Mouse (Mus musculus) spleen, adult 2 months (tissue): Measurements from ENCODE around the gene Pttg1. TPM values are rescaled to one million over a fixed set of nuclear protein-coding genes. Genes with fewer than 3 reads are reported as not detected.
A peak's percentile ranks its signal among the peaks of the same experiment; 100 is the strongest.

Experiments used
- DNase-seq, 2 experiments: peaks; one replicate each; pipeline versions ENCODE4 v3.0.0 to v3.0.0-alpha.2; 2012 to 2021; ENCODE audit warnings: low spot score in 2 of 2, low read depth in 1 of 2
- H3K27ac ChIP-seq: fragments of 200-500 bp; 2 replicates; pipeline ENCODE4 v1.5.1; 2012; ENCODE audit warnings: low read length, inconsistent platforms; ENCODE audit not compliant: insufficient read depth
- H3K27me3 ChIP-seq: fragments of 200-500 bp; 2 replicates; pipeline ENCODE4 v1.6.1; 2012; ENCODE audit warnings: mild to moderate bottlenecking, moderate library complexity, low read length, inconsistent platforms; ENCODE audit not compliant: control insufficient read depth, insufficient read depth
- H3K36me3 ChIP-seq: fragments of 200-500 bp; 2 replicates; pipeline ENCODE4 v1.6.1; 2012; ENCODE audit warnings: mild to moderate bottlenecking, low read length, inconsistent platforms; ENCODE audit not compliant: control insufficient read depth, insufficient read depth
- H3K4me1 ChIP-seq: fragments of 200-500 bp; 2 replicates; pipeline ENCODE4 v1.6.1; 2011; ENCODE audit warnings: inconsistent platforms; ENCODE audit not compliant: control insufficient read depth, insufficient read depth, insufficient read length
- H3K4me3 ChIP-seq: fragments of 200-500 bp; 2 replicates; pipeline ENCODE4 v1.5.1; 2011; ENCODE audit warnings: mild to moderate bottlenecking, inconsistent platforms; ENCODE audit not compliant: insufficient read depth, insufficient read length; ENCODE audit errors: extremely low read depth
- CTCF ChIP-seq: fragments of 200-500 bp; IDR thresholded peaks from 2 replicates; pipeline ENCODE4 v1.5.1; 2011; ENCODE audit warnings: mild to moderate bottlenecking, inconsistent platforms; ENCODE audit not compliant: insufficient read depth, insufficient read length, insufficient replicate concordance; ENCODE audit errors: extremely low read depth
- POLR2A ChIP-seq: fragments of 200-500 bp; IDR thresholded peaks from 2 replicates; pipeline ENCODE4 v1.6.1; 2011; ENCODE audit warnings: low read depth, low read length, inconsistent platforms
- WGBS: fragments of 180-500 bp; shearing (Covaris S2); methylation state at CpG from one replicate; pipeline ENCODE4 v1.1.7; 2018; 5-methylcytosine and 5-hydroxymethylcytosine counted together
- polyA plus RNA-seq: library from polyadenylated mRNA; depleted of rRNA; stranded (reverse); fragments of >200 nt; gene quantifications from 2 replicates; pipeline ENCODE4 v1.2.3, GENCODE M21; 2012

Pttg1 gene
- polyA plus RNA-seq, 1 experiment = 15.6 TPM

GRCm38 (mm10) chr11:43410291-43410690, 15.8 kb downstream of the Pttg1 start:
- H3K27me3 ChIP-seq = no peaks in the 10 kb centered on the region
- H3K27ac ChIP-seq = no peak overlapping the region
- WGBS = 57% methylated on average over 7 of the region's 7 CpGs
- no peak for TF ChIP-seq POLR2A
- TF ChIP-seq CTCF = no peak
- no peaks in the 10 kb centered on the region for H3K4me1 ChIP-seq
- H3K36me3 ChIP-seq = no peaks in the 10 kb centered on the region
- DNase-seq = no peak
- no peak overlapping the region for H3K4me3 ChIP-seq

- Histone ChIP-seq H3K4me3 (no peak overlapping the region), H3K27ac (no peak overlapping the region), H3K27me3 (no peaks in the 10 kb centered on the region), H3K36me3 (no peaks in the 10 kb centered on the region), H3K4me1 (no peaks in the 10 kb centered on the region)
- TF ChIP-seq CTCF = no peak
- no peak for TF ChIP-seq POLR2A
- no peak for DNase-seq
- WGBS = 82% methylated on average over 2 of the region's 2 CpGs
Measured at GRCm38 (mm10) chr11:43408888-43409287, 17.2 kb downstream of the Pttg1 start.

- H3K27me3 ChIP-seq = no peaks in the 10 kb centered on the region
- WGBS = 95% methylated on average over 15 of the region's 15 CpGs
Measured at GRCm38 (mm10) chr11:43404150-43404807, 21.8 kb downstream of the Pttg1 start.

GRCm38 (mm10) chr11:43400131-43400530, 25.9 kb downstream of the Pttg1 start:
- Histone ChIP-seq H3K36me3 (no peaks in the 10 kb centered on the region), H3K27me3 (no peaks in the 10 kb centered on the region), H3K27ac (no peak overlapping the region), H3K4me1 (peaks cover 1% of the 10 kb centered on the region; the same call in 1 of the 2 replicates), H3K4me3 (no peak overlapping the region)
- DNase-seq = no peak
- no peak for TF ChIP-seq CTCF
- TF ChIP-seq POLR2A = no peak
- WGBS = 96% methylated on average over 1 of the region's 1 CpGs

More at GRCm38 (mm10) chr11:43404150-43404807, 21.8 kb downstream of the Pttg1 start:
- TF ChIP-seq POLR2A (no peak), CTCF (no peak)
- Histone ChIP-seq H3K4me1 (no peaks in the 10 kb centered on the region; the same call in 1 of the 2 replicates), H3K36me3 (no peaks in the 10 kb centered on the region), H3K4me3 (no peak overlapping the region), H3K27ac (no peak overlapping the region)
- DNase-seq = no peak

GRCm38 (mm10) chr11:43399297-43399696, 26.8 kb downstream of the Pttg1 start:
- Histone ChIP-seq H3K4me3 (no peak overlapping the region), H3K4me1 (peaks cover 4% of the 10 kb centered on the region; the same call in 1 of the 2 replicates), H3K27ac (no peak overlapping the region), H3K27me3 (no peaks in the 10 kb centered on the region), H3K36me3 (no peaks in the 10 kb centered on the region)
- TF ChIP-seq POLR2A = no peak
- peak; percentile 10; the same call in 1 of the 2 replicates for TF ChIP-seq CTCF
- DNase-seq = no peak
- WGBS = 60% methylated on average over 4 of the region's 4 CpGs

- Histone ChIP-seq H3K27me3 (no peaks in the 10 kb centered on the region), H3K36me3 (no peaks in the 10 kb centered on the region), H3K4me3 (no peak overlapping the region), H3K27ac (no peak overlapping the region), H3K4me1 (peaks cover 4% of the 10 kb centered on the region; the same call in 1 of the 2 replicates)
- WGBS = 88% methylated on average over 7 of the region's 7 CpGs
- DNase-seq = no peak
- TF ChIP-seq POLR2A = no peak
- no peak for TF ChIP-seq CTCF
Measured at GRCm38 (mm10) chr11:43396672-43397071, 29.4 kb downstream of the Pttg1 start.

- TF ChIP-seq POLR2A (no peak), CTCF (no peak)
- Histone ChIP-seq H3K4me1 (peaks cover 4% of the 10 kb centered on the region; the same call in 1 of the 2 replicates), H3K27ac (no peak overlapping the region), H3K27me3 (no peaks in the 10 kb centered on the region), H3K36me3 (no peaks in the 10 kb centered on the region), H3K4me3 (no peak overlapping the region)
- WGBS = 88% methylated on average over 4 of the region's 4 CpGs
- DNase-seq = no peak
Measured at GRCm38 (mm10) chr11:43396246-43396645, 29.8 kb downstream of the Pttg1 start.
